Mouse (Mus musculus) frontal cortex, postnatal 25 days (tissue): ENCODE measurements at regions not wholly inside any gene's neighbourhood (a gene's known extent, or its start where the extent isn't known, plus 50 kb on each side); places are given as distances from the start of the nearest gene placed in this dataset.
A peak's percentile ranks its signal among the peaks of the same experiment; 100 is the strongest.

ENCODE experiments used
- DNase-seq, 2 experiments: peaks; one replicate each; pipeline ENCODE4 v3.0.0; 2022; ENCODE audit warnings: low spot score in 2 of 2

DNA sequence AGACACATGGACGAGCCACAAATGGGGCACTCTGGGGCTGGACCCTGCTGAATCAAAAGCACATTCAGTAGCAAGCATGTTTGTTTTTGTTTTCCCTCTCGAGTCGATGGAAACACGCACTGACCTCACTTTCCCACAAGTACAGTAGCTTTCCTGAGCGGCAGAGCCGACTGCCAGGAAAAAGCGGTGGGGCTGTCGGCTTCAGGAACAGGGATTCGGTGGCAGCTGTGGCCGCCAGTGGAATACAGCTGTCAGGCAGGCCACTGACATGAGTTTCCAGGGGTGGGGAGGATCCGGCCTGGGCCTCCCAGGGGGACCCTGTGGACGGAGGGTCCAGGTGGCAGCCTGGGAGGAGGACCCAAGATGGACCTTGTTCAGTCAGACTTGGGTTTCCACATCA, 157.0 kb downstream of the Fgf18 start:
- no peak for DNase-seq

DNA sequence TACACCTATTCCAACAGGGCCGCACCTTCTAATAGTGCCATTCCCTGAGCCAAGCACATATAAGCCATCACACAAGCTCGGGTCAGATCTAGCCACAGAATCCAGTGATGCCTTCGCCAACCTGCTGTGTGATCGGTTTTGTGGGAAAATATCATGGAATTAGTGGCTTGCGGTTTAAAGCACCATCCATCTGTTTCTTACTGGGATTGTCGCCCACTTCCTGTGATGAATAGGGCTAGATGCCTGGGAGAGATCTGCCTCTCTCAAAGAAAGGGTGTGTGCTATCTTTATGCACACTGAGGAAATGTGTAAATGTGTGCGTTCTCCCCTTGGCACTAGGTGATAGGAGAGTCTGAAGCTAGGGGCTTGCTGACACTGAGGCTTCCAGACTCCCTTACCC, 154.5 kb upstream of the Smim23 start:
- no peak for DNase-seq

DNA sequence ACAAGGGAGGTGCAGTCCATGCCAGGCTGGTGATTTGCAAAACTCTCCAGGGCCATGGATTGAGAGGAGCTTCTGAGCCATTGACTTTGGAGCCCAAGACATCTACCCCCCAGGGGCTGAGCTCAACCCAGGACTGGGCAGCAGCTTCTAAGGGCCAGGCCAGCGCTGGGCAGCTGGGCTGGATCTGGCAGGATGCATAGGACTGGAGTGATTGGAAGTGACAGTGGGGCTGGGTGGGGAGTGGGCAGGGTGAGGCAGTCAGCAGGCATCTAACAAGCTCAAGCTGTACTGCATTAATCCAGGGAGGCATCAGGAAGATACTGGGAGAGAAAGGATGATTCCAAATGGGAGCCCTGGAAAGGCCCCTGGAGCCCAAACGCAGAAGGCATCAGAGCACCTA, 152.2 kb upstream of the Smim23 start:
- DNase-seq, result no peak

DNA sequence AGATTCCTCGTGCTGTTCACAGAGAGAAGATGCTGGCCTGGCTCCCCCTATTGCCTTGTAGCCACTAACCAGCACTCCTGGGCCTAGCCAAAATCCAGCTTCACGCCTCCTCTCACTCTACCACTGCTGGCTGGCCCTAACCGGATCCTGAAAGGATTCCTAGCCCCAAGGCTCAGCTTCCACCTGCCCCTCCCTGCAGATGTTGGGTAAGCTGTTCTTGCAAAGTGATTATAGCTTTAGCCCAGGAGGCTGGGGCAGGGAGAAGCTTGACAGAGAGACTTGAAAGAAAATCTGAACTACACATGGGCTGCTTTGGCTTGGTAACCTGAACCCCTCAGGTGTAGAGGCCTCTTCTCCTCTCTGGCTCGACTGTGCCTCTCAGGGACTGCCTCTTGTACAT, 149.0 kb upstream of the Smim23 start:
- no peak for DNase-seq

DNA sequence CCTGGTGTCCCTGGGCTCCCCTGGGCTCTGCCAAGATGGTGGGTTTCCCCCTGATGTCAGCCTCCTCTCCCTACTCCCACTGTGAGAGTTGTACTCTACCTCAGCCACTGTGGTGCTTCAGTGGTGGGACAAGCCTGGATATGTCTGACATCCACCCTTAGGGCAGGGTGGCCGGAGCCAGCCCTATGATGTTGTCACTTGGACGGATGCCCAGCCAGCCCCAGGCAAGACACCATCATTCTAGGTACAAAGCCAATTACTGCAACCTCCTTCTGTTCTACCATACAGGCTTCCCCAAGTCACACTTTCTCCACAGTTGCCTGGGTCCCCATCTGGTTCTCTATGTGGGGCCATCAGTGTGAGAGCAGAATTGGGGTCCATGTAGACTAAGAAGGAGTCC, 141.0 kb upstream of the Smim23 start:
- DNase-seq, result no peak

DNA sequence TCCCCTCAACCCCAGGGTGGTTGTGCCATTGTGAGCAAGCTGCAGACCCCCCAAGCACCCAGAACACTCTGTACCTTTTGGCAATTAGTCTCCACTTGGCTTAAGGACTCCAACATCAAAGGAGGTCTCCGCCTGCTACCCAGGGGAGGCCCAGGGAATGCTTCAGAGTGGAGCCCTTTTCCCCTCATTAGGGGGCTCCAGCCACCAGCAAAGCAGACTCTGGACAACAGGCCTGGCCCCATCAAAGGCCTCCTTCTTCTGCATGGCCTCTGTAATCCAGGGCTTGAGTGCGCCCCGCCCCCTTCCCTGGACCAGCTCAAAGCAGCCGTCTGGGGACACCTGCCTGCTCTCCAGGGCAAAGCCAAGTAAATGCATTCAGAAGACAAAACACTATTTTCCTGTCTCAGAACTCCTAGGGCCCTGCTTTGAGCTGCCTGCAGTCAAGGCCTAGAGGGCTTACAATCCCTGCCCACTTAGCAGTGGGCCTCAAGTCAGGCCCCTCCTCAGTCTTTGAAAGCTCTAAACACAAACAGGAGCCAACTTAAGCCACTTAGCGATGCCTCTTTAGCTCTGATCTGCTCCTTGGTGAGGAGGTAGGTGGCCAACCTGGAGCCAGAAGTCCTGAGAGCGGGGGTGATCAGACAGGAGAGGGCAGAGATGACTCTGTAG, 139.4 kb upstream of the Smim23 start:
- no peak for DNase-seq

DNA sequence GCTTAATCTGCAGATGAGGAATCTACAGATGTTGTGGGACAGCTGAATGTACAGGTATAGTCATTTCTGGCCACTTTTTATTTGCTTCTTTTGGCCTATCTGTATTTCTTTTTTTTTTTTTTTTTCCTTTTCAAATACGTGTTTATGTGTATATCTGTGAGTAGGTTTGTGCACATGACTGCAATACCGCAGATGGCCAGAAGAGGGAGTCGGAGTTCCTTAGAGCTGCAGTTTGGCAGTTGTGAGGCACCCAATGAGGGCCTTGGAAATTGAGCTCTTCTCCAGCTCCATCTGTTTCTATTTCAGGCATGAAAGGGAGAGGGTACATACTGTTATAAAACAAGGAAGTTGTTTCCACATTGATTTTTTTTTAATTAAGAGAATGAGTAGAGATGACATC, 137.2 kb upstream of the Smim23 start:
- DNase-seq, result no peak

DNA sequence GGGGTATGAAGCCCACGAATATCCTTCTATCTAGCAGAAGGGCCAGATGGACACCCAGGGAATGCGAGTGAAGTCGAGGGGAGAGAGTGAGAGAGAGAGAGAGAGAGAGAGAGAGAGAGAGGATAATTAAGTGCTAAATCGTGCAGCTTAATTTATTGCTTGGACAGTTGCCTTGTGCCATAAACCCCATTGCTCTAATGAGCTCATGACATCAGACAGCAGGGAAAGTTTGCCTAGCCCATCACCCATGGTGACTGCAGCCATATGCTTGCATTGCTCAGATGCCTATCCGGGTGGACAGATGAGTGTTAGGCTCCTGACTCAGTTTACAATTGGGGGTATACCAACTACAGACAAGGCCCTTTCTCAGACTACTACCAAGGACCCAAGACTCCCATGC, 134.6 kb upstream of the Smim23 start:
- no peak for DNase-seq

DNA sequence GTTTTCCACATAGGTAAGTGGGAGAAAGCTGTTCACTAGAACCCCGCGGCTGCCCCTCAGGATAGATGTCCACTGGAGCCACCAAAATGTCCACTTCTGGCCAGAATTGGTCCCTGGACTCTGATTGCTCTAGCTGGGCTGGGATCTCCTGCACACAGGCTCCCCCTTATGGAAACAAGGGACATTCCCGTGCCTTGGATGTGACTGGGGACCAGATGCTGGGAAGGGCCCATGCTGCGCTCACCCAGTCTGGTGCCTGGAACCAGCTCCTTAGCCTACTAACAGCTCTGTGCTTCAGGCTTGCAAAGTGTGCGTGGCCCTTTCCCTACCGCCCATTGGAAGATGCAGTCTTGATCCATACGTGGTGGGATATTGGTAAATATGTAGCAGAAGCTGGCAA, 132.6 kb upstream of the Smim23 start:
- peak in 1 of 2 experiments; percentile 30 for DNase-seq

DNA sequence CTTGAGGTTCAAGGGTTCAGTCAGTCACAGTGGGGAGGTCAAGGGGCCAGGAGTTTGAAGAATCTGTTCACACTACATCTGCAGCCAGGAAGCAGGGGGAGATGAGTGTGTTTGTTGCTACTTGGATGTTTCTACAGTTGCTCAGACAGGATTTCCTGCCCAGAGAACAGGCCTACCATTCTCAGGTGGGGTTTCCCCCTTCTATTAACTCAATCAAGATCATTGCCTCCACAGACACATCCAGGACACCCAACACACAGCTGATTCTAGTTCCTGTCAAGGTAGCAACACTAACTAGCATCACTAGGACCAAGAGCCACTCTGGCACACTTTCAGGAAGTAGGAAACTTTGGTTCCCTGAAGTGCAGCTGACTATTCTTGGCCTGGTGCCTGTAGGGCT, 127.9 kb upstream of the Smim23 start:
- no peak for DNase-seq

DNA sequence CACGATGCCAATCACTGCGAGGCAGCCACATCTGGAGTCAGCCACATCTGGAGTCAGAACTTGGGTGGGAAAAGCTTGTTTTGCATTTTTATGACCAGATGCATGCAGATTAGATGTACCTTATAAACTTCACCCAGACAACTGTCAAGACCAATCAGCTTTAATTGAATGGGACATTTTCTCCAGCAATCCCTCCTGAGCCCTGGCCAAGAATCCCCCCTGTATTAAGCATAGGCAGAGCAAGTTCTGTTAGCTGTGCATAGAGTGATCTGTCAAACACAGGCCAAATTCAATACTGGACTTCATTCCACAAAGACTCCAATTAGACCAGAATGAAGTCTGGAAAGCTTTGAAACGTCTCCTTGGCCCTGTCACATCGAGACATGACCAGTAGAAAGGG, 123.7 kb upstream of the Smim23 start:
- no peak for DNase-seq

DNA sequence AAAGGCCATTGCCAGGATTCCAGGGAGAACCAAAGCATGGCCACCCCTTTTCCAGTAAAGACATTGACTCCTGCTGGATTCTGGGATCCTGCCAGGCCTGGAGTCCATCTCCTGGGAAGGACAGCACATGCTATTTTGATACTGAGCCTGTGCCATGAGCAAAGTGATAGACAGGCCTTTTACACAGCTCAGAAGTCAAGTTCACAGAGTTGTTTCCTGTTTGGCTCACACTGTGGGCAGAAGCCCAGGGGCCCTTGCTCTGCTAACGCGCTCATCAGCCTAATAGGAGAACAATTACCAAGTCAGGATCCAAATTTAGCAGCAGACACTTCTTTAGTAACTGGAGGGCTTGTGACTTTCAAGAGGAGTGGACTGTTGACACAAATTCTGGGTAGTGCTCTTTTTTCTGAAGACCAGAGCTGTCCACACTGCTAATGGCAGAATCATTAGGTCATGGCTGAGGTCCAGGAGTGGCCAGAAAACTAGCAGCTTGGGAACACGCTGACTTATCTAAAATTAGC, 122.1 kb upstream of the Smim23 start:
- no peak for DNase-seq

DNA sequence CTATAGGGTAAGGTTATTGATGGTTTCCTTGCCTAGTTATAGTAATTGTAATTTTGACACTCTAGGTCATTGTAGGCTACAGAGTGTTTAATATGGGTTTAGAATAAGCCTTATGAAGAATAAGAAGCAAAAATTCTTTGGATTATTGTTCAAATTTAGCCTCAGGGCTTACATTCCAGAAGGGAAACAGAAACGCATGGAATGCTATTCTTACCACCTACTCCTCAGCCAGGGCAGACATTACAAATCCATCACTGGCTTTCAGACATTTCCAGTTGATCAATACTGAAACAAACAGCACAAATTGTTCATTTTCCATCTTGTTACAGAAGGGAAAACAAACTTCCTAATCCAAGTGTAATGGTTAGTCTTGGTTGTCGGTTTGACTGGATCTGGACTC, 120.7 kb upstream of the Smim23 start:
- DNase-seq, result no peak

DNA sequence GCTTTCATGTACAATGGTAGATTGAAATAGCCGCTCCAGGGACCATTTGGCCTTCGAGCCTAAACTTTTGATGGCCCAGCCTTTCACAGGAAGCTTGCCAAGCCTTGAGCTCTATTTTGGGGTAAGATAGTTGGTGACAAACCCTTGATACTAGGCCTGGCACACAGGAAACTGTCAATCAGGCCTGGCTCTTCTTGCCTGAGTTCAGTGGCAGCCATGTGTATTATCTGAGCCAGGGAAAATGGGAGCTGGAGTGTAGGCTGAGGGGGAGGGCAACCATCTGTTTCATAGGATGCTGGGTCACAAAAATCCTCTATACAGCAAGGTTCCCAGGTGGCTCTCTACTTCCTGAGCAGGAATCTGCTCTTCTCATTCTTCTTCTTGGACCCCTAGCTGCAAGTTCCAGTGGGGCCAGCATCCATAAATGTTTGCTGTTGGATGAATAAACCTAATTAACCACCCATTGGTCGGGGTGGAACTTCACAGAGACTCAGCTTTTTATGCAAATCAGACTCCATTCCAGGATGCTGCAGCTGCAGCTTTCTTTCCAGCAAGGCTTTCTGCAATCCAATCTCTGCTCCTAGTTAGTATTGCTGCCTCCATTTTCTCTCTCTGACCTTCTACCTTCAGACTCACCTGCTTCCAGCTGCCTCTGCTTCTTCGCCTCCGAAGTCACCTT, 117.1 kb upstream of the Smim23 start:
- peak; percentile 8 to 29 for DNase-seq

DNA sequence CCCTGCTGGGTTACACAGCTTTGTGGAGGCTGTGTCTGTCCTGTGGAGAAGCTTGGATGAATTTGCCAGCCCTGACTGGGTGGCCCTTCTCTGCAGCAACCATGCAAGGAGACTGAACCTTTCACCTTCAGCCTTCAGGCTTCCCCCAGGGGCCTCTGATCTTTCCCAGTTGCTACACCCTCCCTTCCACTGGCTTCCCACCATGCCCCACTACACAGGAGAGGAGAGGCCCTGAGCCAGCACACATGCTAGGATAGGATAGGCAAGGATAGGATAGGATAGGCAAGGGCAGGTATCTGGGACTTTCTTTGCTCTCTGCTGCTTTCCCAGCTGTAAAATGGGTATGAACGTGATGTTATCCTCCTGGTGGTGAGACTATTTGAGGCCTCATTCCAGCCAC, 114.7 kb upstream of the Smim23 start:
- no peak for DNase-seq

DNA sequence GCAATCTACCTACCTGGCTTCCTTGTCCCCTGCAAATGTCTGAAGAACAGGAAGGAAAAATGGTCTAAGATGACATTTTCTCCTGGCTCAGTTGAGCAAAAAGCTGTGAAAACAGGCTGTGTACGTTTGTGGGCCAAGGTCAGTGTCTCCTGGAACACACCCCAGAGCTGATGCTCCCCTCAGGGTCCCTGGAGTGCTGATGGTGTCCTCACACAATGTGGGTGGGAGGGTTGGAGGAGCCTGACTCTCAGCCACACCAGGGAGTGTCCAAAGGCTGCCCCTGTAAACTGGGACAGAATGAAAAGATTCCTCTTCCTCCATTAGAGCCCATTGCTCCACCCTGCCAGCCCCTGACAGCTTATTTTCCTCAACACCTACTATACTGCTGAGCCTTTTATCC, 112.8 kb upstream of the Smim23 start:
- no peak for DNase-seq

DNA sequence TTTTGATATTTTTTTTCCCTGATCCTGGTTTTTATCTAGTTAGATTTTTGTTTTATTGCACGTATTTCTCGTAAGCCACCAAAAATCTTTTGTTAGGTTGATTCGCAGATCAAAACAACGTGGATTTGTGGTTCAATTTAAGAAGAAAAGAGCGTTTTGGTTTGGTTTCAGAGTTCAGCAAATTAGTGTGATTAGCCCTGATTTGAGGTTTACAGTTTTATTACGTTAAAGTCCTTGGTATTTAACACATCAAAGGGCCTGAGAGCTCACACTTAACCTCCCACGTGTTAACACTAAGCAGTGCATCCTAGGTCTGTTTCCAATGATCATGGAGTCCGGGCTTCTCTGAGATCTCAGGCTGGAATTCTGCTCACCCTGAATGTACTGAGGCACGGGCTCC, 107.5 kb upstream of the Smim23 start:
- no peak for DNase-seq

DNA sequence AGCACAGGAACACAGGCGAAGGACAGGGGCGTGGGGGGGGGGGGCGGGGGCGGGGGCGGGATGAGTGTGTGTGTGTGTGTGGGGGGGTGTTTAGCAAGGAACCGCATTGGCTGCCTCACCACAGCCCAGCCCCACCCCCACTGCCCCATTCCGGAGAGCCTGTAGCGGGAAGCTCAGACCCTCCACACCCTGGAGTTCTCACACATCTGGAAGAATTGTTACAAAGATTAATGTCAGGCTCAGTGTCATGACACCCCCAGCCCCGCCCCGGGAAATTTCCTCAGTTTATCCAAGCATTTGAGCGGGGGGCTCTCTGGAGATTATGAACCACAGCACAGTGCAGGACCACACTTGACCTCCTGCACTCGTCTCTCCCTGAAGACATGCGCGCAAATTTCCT, 106.6 kb upstream of the Smim23 start:
- no peak for DNase-seq

DNA sequence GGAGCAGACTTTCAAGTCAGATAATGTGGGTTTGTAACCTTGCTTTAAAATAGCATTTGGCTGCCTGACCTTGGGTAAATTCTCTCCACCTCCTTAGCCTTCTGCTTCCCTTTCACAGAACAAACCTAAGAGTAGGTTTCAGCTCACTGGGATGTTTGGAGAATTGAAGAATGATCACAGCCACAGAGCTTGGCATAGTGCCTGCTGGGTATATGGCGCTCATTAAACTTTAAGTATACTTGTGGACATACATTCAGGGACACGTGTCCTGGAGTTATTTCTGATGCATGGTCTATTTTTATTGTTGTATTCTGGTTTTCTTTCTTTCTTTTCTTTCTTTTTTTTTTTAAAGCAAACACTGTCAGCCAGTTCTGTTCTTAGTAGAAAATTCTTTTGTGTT, 104.4 kb upstream of the Smim23 start:
- no peak for DNase-seq

DNA sequence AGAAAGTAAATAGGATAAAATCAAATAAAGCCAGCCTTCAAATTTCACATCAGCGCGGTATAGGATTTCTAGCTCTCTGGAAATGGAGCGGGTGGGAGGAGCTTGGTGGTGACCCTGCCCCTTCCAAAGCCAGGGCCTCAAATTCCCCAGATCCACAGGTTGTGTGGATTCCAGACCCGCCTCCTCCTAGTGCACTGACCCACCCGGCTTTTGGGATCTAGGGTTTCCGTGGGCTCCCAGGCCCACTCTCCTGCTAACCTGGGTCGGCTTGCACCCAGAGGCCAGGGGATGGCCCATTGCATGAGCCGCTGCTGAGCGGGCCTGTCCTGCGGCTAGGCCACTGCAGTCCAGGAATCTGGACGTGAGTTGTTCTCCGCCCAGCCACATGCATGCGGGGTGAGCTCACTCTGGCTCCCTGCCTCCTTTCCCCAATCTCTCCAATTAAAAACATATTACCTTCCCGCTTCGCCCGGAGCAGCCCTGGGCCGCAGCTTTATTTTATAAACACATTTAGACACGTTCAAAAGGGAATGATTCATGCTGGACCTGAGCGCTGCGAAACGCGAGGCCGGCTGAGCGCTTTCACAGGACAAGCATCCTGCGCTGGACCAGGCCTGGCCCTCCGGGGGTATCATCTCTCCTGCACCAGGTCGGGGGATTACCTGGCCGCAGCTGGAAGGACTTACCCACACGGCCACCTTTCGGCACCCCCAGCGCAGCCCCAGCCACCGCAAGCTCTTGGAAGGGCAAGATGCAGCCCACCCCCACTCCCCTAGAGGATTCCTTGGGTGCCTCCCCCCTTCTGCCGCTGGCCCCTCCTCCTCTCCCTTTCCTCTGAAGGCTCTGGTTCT, 101.2 kb upstream of the Smim23 start:
- no peak for DNase-seq

DNA sequence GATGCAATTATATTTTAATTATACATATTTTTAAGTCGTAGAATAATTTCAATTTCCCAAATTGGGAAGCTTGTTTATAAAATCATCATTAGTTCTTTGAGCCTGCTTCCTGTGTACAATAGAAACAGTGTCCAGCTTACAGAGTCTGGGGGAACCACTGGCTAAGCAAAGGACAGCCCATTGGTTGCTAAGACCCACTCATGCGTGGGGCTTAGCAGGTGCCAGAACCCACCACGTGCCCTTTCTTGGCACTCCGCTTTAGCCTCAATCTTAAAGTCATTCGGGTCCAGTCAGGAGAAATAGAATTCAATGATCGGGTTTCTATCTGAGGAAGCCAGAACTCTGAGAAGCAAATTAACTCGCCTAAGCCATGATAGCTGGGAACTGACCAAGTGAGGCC, 100.5 kb upstream of the Smim23 start:
- no peak for DNase-seq

DNA sequence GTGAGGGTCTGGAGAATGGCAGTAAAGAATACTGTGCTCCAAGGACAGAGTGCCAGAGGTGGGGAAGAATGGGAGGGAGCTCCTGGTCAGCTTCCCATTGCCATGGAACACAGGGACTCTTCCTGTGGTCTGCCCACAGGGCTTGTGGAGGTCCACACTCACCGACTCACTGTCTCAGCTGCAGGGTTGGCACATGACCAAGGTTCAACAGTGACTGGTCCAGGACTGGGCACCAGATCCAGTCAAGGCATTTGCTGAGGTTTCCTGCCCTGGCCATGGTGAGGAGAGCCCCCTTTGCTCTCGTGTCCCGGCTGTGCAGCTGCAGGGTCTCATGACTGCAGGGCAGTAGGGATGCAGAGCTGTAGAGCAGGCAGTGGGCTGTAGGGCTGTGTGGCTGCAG, 88.7 kb upstream of the Smim23 start:
- no peak for DNase-seq

DNA sequence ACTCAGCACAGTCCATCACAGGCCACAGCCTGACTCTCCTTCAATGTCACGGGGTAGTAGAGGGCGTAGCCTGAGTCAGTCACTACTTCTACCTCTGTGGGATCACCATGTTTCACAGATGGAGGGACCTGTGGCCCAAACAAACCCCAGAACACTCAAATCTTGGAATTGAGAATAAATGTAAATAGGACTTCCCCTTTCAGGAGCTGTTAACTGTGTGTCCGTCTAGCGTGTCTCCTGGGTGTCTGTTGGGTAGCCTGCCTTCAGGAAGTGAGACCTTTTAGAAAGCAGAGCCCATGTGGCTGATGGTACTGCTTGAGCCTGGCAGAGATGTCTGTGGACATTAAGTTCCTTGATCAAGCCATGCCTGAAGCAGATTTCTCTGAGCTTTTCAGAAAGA, 87.4 kb upstream of the Smim23 start:
- no peak for DNase-seq
